Mouse (Mus musculus) kidney, embryonic 14.5 days (tissue): ENCODE measurements around the gene Jhy. TPM values are rescaled to one million over a fixed set of nuclear protein-coding genes. Genes with fewer than 3 reads are reported as not detected.

ENCODE experiments used
- ATAC-seq: fragments of 200-750 bp; cut with Nextera tagmentation; 2 replicates; pipeline ENCODE4 v1.8.0; 2017; ENCODE audit warnings: moderate number of reproducible peaks, mild to moderate bottlenecking, moderate TSS enrichment, moderate library complexity; ENCODE audit not compliant: low FRiP score, low TSS enrichment
- H3K27ac ChIP-seq: fragments of 300-500 bp; sonication (generic); 2 replicates; pipeline ENCODE4 v1.5.1; 2014; ENCODE audit warnings: low read depth, mild to moderate bottlenecking, low read length, moderate library complexity, mixed read lengths
- H3K27me3 ChIP-seq: fragments of 300-500 bp; sonication (generic); 2 replicates; pipeline ENCODE4 v1.6.1; 2014; ENCODE audit warnings: mild to moderate bottlenecking, low read length; ENCODE audit not compliant: control insufficient read depth, insufficient read depth
- H3K36me3 ChIP-seq: fragments of 300-500 bp; sonication (generic); 2 replicates; pipeline ENCODE4 v1.6.1; 2014; ENCODE audit warnings: low read length, mixed read lengths; ENCODE audit not compliant: control insufficient read depth, insufficient read depth
- H3K4me1 ChIP-seq: fragments of 300-500 bp; sonication (generic); 2 replicates; pipeline ENCODE4 v1.6.1; 2014; ENCODE audit warnings: low read length, mixed read lengths; ENCODE audit not compliant: control insufficient read depth, insufficient read depth
- H3K4me2 ChIP-seq: fragments of 300-500 bp; sonication (generic); replicated peaks from 2 replicates; pipeline ENCODE4 v1.6.1; 2014; ENCODE audit warnings: low read depth, mild to moderate bottlenecking, low read length
- H3K4me3 ChIP-seq: fragments of 300-500 bp; sonication (generic); 2 replicates; pipeline ENCODE4 v1.5.1; 2014; ENCODE audit warnings: mild to moderate bottlenecking, low read length
- H3K9ac ChIP-seq: fragments of 300-500 bp; sonication (generic); 2 replicates; pipeline ENCODE4 v1.6.1; 2014; ENCODE audit warnings: low read depth, mild to moderate bottlenecking, low read length, moderate library complexity
- H3K9me3 ChIP-seq: fragments of 300-500 bp; sonication (generic); 2 replicates; pipeline ENCODE4 v1.6.1; 2016; ENCODE audit warnings: low read length; ENCODE audit not compliant: control insufficient read depth
- WGBS: fragments of 180-500 bp; shearing (Covaris S2); extraction: QIAGEN DNeasy Blood & Tissue Kit; methylation state at CpG from one replicate; pipeline ENCODE4 v1.1.7; 2014; 5-methylcytosine and 5-hydroxymethylcytosine counted together
- polyA plus RNA-seq: library from polyadenylated mRNA; unstranded; fragments of >200 nt; fragmentation: Nextera tagmentation; extraction: Ambion mirVana; gene quantifications from 2 replicates; pipeline ENCODE4 v1.2.1, GENCODE M21; 2014

The Jhy gene
- polyA plus RNA-seq = 0.34 and 0.60 TPM in 2 replicates

GRCm38 (mm10) chr9:40963586-40964417, at the start of gene Jhy:
Jhy (minus strand) TSS chr9:40964118.
- Histone ChIP-seq H3K9ac (peak within 1 kb of the TSS; percentile 55; the same call in 1 of the 2 replicates), H3K9me3 (no peaks in the 10 kb centered on the region)

DNA sequence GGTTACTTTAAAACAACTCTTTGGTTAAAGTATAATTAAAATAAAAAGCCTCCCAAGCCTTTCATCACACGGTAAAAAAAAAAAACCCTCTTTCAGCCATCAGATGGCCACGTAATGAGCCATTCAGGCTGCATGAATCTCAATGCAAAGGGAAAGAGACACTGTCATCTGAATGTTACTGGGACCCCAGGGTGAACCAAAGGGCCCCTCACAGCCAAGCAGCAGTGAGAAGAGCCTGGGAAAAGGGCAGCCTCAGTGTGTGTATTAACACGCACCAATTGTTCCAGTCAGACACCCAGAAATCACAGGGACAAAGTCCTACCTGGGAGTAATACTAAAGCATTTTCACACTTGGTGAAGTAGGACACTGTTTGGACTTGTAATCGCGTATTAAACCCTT, 48.5 kb upstream of the Jhy start:
- H3K4me1 ChIP-seq = no peaks in the 10 kb centered on the region
- WGBS = 86% methylated on average over 5 of the region's 5 CpGs
- no peaks in the 10 kb centered on the region for H3K27me3 ChIP-seq
- no peaks in the 10 kb centered on the region; the same call in 1 of the 2 replicates for H3K36me3 ChIP-seq
- no peak overlapping the region for H3K4me2 ChIP-seq
- H3K27ac ChIP-seq = no peak overlapping the region
- H3K4me3 ChIP-seq = no peak overlapping the region
- ATAC-seq = no peak
- H3K9ac ChIP-seq = no peak overlapping the region
- H3K9me3 ChIP-seq = no peaks in the 10 kb centered on the region

More at GRCm38 (mm10) chr9:40963586-40964417, at the start of gene Jhy:
- peak within 1 kb of the TSS; percentile 40 for H3K4me3 ChIP-seq
- WGBS = 2% methylated on average over 48 of the region's 51 CpGs
- no peak within 1 kb of the TSS for H3K27ac ChIP-seq
- H3K36me3 ChIP-seq = no peaks in the 10 kb centered on the region
- ATAC-seq = peak; percentile 71
- 0 out of 2 replicates have a peak, but pooled peaks cover 4% of the 10 kb centered on the region for H3K4me1 ChIP-seq
- peaks cover 31% of the 10 kb centered on the region for H3K27me3 ChIP-seq
- peak within 1 kb of the TSS; percentile 86 for H3K4me2 ChIP-seq

- Histone ChIP-seq H3K4me1 (no peaks in the 10 kb centered on the region), H3K4me3 (no peak overlapping the region), H3K27me3 (no peaks in the 10 kb centered on the region), H3K9ac (no peak overlapping the region), H3K9me3 (no peaks in the 10 kb centered on the region), H3K4me2 (no peak overlapping the region), H3K27ac (no peak overlapping the region), H3K36me3 (no peaks in the 10 kb centered on the region; the same call in 1 of the 2 replicates)
- WGBS = 60% methylated on average over 13 of the region's 13 CpGs
- no peak for ATAC-seq
Measured at GRCm38 (mm10) chr9:41011512-41012436, 47.9 kb upstream of the Jhy start.

DNA sequence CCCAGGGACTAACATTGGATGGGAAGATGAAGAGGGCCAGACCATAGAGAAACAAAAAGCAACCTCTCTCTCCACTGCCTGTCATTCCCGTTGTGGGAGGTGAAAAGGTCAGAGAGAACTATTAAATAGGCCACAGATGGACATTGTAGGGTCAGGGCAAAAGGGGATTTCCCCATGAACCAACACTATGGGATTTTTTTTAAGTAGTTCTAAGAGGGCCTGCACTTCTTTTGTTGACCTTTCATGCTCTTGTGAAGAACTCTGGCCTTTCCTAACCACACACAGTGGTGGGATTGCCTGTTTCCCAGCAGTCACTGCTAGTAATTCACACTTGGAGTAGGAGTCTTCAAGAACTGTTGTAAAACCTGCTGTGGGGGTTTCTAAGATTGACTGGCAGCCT, 43.9 kb upstream of the Jhy start:
- Histone ChIP-seq H3K9ac (no peak overlapping the region), H3K27me3 (no peaks in the 10 kb centered on the region), H3K4me1 (no peaks in the 10 kb centered on the region), H3K36me3 (no peaks in the 10 kb centered on the region), H3K9me3 (no peaks in the 10 kb centered on the region), H3K4me3 (no peak overlapping the region), H3K27ac (no peak overlapping the region), H3K4me2 (no peak overlapping the region)
- WGBS = 30% methylated on average over 1 of the region's 1 CpGs
- no peak for ATAC-seq

GRCm38 (mm10) chr9:41004415-41004814, 40.5 kb upstream of the Jhy start, which contains the start of gene Crtam:
Crtam (minus strand) TSS chr9:41004628.
- Histone ChIP-seq H3K27me3 (no peaks in the 10 kb centered on the region), H3K36me3 (no peaks in the 10 kb centered on the region), H3K9ac (no peak within 1 kb of the TSS), H3K4me3 (no peak within 1 kb of the TSS), H3K27ac (no peak within 1 kb of the TSS), H3K4me1 (no peaks in the 10 kb centered on the region), H3K4me2 (no peak within 1 kb of the TSS), H3K9me3 (no peaks in the 10 kb centered on the region)
- no peak for ATAC-seq
- 59% methylated on average over 4 of the region's 4 CpGs for WGBS

DNA sequence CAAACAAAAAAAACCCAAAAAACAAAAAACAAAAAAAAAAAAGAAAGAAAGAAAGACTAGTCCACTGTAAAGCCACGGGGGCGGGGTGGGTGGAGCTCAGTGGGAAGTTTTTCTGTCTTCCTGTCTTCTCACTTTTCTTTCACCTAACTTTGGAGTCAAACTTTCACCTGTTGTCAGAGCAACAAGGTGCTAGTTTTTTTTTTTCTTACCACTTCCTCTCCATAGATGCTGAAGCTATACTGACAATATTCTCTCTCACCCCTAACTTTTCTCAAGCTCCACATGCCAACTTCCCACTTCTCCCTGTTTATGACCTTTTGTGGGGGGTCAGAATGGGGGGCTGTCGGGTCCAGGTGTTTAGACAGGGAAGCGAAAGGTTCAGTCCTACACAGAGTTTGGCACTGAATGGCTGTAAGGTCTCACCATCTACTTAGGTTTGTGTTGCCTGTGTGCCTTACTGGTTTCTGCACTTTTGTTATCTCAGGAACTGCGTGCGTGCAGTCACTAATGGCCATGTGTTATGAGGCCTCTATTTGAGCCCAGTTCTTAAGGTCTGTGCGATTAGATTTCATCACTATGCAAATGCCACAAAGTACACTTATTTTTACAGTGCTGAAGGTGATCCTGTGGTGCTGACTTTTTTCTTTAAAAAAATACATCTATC, 33.3 kb upstream of the Jhy start:
- Histone ChIP-seq H3K36me3 (no peaks in the 10 kb centered on the region), H3K9ac (no peak overlapping the region), H3K4me3 (no peak overlapping the region), H3K27me3 (no peaks in the 10 kb centered on the region), H3K9me3 (no peaks in the 10 kb centered on the region), H3K4me2 (no peak overlapping the region), H3K27ac (no peak overlapping the region), H3K4me1 (no peaks in the 10 kb centered on the region)
- no peak for ATAC-seq
- WGBS = 84% methylated on average over 7 of the region's 7 CpGs

DNA sequence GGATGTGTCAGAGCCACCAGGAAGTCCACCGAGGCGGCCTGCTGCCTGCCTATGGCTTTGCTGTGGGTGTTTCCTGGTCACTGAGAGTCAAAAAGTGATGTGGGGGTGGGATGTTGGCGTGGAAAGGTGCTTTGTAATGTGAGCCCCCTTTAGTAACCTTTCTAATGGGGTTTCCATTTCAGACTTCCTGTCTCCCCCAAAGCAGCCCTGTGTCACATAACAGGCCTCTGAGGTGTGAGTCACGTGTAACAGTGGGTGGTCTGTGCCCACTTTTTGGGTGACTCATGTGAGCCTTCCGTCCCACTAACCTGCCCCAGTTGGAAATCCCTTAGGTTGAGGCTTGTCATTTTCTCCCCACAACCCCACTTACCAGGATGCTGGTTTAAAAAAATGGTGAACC, 30.2 kb upstream of the Jhy start:
- Histone ChIP-seq H3K27ac (no peak overlapping the region), H3K9ac (no peak overlapping the region), H3K9me3 (no peaks in the 10 kb centered on the region), H3K27me3 (no peaks in the 10 kb centered on the region), H3K36me3 (no peaks in the 10 kb centered on the region), H3K4me3 (no peak overlapping the region), H3K4me1 (no peaks in the 10 kb centered on the region), H3K4me2 (no peak overlapping the region)
- WGBS = 26% methylated on average over 5 of the region's 5 CpGs
- ATAC-seq = no peak

- ATAC-seq = no peak
- WGBS = 93% methylated on average over 6 of the region's 6 CpGs
- Histone ChIP-seq H3K4me1 (no peaks in the 10 kb centered on the region), H3K27ac (no peak overlapping the region), H3K9ac (no peak overlapping the region), H3K4me3 (no peak overlapping the region), H3K27me3 (no peaks in the 10 kb centered on the region), H3K4me2 (no peak overlapping the region), H3K36me3 (no peaks in the 10 kb centered on the region), H3K9me3 (no peaks in the 10 kb centered on the region)
Measured at GRCm38 (mm10) chr9:40991511-40991910, 27.6 kb upstream of the Jhy start.
